Mouse (Mus musculus) adrenal gland, adult (tissue): ENCODE measurements around the gene H2afy.
"Not testable (repeated sequence)": the region's sequence is repeated elsewhere in the genome, so short reads cannot be mapped to it uniquely, and the experiment has no call there.

Experiments
- DNase-seq, 2 experiments: peaks; one replicate each; pipeline ENCODE4 v3.0.0; 2022 to 2023; ENCODE audit warnings: low spot score in 1 of 2; ENCODE audit not compliant: inconsistent age in 2 of 2

The H2afy gene

DNA sequence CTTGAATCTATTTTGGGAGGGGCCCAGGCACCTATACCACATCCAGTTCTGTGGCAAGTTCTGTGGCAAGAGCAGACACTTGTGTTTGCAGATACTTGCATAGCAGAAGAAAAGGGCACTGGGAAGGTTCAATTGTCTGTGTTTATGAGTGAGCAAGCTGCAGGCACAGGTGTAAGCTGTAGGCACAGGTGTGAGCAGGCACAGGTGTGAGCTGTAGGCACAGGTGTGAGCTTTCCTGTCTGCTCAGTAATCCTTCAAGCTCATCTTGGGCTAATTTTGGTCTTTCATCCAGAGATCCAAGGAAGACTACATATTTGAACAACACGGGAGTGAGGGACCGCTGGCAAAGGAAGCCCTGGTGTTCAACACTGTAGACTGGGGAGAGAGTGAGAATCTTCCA is 56.5 kb downstream of the H2afy start:
- DNase-seq, result no peak

DNA sequence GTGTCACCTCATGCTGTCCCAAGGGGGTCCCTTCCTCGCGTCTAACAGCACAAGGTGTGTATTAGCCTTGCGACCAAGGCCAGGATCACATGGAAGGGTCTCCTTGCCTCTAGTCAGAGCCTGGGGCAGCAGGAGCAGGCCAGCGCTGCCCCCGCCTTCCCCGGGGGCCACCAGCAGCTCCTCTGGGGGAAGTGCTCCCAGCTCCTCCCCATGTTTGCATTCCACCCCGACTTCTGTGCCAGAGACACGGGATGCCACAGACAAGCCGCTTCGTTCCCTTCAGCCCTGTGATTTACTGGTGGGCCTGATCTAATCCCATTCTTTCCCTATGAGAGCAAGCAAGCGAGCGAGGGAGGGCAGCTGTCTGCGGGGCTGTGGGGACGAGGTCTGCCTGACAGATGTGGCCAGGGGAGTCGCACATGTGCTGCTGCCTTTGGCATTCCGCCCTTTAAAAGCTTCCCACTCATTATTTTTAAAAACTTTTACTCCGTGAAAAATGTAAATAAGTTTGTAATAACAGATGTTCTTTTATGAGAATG is 57.4 kb downstream of the H2afy start:
- no peak for DNase-seq

DNA sequence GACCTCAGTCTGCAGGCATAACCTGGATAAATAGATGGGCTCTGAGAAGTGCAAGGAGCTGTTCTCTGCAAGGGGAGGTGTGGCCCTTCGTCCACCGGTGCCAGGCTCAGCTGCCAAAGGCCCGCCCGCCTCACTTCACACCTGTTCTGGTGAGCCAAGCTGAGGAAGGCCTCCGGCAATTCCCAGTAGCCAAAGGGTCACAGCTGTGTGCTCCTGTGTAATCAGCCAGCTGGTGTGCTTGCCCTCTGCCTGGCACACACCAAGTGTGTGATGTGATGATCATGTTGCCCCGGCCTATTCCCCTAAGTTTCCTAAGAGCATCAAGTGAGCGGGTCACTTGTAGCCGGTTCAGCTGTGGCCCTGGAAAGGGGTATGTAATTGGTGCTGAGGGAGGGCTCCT is 60.2 kb downstream of the H2afy start:
- no peak for DNase-seq

DNA sequence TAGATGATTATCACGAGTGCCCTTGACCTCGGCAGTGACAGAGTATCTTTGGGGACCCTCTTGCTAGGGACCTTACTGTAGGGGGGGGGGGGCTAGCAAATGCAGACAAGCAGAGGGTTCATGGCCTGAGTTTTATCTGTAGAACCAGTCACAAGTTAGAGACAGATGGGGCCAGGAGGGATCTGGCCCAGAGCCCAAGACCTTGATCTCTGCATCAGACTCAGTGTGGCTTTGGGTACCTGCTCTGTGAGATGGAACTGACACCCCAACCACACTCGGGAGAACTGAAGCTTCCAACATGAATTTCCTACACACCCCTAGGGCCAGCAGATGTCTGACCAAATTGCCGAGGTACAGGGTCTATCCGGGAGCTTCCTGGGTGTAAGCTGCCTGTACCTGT is 63.0 kb downstream of the H2afy start:
- DNase-seq, result no peak

DNA sequence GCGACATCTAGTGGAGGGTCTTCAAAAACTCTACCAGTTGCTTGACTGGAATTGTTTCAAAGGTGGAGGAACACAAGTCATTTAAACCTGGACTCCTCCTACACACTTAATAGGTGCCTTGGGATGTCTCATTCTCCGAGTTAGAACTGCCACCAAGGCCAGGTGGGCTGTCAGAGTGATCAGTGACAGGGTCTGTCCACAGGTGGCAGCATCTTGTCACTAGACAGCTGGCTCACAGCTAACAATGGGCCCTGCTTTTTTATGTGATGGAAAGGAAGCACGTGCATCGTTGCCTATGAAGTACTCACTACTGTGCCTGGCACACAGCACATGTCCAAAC is 63.9 kb downstream of the H2afy start:
- DNase-seq, result peak in 1 of 2 experiments; percentile 62

DNA sequence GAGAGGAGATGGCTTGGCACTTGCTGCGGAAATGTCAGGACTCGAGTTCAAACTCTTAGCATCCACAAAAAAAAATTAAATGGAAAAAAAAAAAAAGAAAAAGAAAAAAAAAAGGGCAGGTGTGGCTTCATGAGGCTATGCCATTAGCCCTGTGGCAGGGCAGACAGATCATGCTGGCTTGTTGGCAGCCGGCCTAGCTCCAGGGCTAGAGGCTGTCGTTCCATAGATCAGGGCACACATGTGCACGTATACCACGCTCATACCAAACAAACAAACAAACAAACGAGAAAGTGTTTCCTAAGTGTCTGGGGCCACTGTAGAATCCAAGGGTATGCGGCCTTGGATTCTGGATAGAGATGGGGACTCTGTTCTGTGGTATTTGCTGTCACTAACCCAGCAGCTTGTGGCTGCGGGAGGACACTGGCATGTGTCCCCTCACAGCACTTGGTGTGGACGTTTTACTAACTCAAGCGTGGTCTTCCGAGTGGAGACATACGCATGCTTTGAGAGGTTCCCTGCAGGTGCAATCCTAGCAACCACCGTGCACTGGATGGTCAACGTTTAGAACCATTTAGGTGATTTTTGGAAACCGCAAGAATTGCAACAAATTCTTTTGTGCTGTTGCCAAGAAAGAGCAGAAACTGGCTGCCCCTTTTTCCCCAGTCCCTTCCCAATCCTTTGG is 64.4 kb downstream of the H2afy start:
- no peak for DNase-seq

DNA sequence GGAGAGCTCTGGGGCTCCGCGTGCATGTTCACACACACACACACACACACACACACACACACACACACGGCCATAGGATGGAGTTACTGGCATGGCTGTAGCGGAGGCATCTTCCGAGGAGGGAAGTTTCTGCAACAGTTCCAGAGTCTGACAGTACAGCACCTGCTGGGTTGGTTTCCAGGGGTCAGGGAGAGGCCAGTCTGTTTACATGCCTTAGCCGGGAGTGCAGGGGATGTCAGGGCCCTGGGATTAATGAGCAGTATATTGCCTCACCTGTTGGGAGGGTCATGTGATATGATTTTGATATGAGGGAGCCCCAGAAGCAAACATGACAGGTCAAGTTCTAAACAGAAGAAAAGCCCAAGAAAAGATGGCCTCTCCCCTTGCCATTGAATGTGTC is 66.5 kb downstream of the H2afy start:
- DNase-seq, result no peak

DNA sequence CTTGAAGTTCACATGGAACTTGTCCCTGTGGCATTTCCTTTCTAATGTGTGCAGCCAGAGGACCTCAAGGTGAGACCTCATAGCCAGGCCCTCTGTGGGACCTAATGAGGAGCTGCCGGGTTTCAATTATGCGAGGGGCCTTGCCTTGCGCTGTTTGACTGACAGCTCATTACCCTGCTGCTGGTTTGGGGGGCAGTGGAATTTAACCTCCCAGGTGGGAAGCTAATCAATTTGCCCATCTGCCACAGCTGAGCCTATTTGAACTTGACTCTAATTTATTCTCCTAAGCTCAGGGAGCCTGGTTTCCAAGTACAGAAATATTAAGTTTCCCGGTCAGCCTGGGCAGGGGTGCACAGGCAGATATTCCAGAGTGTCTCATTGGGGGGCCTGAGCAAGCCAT is 67.6 kb downstream of the H2afy start:
- no peak for DNase-seq

DNA sequence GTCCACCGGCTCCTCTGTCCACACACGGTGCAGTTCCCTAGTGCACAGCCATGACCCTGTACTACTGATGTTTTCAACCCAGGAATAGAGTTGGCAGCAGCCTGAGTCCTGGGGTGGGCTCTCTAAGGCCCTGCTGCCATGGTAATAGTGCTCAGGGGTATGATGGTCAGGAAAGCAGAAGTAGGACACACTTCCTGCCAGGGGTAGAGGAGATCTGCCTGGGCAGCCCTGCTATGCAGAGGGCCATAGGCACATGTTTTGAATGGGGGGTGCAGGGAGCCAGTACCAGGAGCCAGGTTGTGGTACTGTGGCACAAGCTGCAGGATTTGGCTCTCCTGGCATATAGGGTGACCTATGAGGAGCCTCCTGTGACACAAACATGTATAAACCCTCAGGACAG is 69.3 kb downstream of the H2afy start:
- no peak for DNase-seq

DNA sequence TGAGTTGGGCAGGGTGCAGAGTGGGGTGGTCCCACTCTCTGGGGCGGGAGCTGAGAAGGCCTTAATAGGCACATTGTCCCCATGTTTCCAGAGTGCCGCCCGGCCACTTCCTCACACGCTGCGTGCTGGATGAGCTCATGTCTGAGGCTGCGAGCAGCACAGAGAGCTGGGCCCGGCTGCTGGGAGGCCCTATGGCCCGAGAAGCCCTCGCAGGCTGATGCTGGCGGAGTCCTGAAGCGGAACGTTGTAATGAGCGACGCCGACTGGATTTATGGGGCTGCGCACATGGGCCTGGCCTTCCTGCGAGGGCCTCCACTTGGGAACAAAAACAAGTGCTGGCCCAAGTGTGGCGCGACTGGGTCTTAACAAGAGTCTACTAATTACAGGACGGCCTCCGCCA is 70.0 kb downstream of the H2afy start:
- no peak for DNase-seq

DNA sequence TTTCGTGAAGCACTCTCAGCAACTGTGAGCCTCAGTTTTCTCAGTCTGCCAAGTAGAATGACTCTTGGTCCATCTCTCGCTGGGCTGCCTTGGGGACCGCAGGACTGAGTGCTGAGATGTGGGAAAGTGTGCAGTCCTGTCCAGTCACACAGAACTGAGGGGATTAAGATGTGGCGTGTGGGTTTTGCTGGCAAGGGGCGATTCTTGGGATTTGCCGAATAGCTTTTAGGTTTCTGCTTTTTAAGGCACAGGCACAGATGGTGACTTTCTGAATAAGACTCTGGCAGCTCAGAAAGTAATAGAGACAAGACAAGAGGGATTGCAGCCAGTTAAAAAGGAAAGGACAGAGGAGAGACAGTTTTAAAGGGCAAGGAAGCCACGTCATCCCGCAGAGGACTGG is 78.4 kb downstream of the H2afy start:
- DNase-seq, result no peak

DNA sequence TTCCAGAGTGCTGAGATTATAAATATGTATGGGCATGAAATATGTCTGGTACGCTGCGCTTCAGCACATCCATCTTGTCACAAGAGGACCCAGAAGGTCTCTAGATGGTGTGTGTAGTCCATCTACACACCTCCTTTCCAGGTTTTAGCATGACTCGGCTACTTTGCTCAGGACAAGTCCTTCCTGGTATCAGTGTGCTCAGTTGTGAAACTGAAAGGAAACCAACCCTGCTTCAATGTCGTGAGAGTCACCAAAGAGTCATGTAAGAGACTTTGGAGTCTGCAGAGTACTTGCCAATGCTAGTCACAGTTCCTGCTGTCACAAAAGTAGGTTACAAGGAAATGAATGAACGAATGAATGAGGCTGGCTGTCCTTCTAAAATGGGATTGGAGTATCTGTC is 80.4 kb downstream of the H2afy start:
- DNase-seq, result peak in 1 of 2 experiments; percentile 38

DNA sequence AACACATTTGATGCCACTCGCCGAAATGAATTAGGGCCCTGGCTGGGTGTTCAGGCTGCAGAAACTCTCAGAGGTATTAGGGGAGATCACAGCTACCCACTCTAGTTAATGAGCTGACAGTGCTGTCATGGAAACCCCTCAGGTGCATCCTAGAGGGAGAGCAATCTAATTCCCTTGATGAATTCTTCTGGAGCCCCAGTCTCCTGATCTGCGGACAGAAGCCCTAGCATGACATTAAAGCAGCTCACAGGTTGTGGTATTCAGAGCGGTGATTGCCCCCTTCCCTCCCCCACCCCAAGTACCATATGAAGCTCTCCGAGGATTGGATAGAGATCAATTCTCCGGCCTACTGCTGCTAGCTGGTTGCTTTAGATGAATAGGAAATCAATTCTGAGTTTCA is 82.1 kb downstream of the H2afy start:
- DNase-seq, result no peak

DNA sequence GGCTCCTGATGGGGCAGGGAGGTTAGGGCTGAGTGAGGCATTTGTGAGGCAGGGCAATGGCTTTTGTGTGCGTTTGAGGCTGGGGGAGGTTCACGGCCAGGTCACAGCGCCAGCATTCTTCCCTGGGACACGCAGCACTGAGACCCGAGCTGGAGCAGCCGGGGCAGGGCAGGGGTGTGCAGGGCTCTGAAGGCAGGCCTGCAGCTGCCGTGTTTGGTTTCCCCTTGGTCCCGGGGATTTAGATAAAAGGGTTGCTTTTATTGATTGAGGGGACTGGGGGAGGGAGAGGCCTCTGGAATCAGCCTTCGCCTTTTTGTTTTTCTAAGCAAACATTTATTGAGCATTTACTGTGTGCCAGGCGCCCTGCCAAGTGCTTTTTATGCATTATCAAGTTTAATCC is 83.4 kb downstream of the H2afy start:
- no peak for DNase-seq

DNA sequence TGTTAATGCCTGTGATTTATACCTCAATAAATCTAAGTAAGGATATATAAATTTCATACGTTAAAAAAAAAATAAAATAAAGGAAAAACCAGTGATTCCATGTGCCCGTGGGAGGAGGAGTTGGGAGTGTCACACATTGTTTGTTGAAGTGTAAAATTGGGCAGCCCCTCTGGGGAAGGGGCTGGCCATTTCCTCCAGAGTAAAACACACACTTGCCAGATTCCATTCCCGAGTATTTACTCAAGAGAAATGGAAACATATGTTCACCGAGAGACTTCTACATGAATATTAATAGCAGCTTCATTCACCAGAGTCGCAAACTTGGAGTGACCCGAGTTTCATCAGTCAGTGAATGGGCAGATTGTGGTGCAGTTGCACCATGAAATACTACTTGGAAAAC is 85.9 kb downstream of the H2afy start:
- no peak for DNase-seq

DNA sequence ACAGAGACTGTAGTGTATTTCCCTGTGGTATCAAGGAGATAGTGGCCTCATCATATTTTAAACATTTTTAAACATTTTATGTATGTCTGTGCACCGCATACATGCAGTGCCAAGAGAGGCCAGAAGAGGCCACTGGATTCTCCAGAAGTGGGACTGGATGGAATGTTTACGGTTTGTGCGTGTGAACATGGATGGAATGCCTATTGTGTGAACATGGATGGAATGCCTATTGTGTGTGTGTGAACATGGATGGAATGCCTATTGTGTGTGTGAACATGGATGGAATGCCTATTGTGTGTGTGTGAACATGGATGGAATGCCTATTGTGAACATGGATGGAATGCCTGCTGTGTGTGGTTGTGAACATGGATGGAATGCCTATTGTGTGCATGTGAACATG is 93.9 kb downstream of the H2afy start:
- DNase-seq, result no peak

DNA sequence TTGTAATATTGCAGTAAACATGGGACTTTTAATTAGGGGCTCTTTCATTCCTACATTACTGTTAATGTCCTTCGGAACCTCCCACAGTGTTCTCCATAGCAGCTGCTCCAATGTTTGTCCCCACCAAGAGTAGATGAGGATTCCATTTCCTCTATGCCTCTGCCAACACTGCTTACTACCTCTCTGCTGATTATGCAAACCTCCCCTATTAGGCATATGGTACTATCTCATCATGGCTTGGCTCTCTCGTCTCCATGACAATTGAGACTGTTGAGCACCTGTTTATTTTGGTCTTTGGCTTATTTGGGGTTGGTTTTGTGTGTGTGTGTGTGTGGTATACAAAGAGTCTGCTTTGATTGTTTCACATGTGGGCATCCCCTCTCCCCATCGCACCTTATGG is 95.5 kb downstream of the H2afy start:
- no peak for DNase-seq

DNA sequence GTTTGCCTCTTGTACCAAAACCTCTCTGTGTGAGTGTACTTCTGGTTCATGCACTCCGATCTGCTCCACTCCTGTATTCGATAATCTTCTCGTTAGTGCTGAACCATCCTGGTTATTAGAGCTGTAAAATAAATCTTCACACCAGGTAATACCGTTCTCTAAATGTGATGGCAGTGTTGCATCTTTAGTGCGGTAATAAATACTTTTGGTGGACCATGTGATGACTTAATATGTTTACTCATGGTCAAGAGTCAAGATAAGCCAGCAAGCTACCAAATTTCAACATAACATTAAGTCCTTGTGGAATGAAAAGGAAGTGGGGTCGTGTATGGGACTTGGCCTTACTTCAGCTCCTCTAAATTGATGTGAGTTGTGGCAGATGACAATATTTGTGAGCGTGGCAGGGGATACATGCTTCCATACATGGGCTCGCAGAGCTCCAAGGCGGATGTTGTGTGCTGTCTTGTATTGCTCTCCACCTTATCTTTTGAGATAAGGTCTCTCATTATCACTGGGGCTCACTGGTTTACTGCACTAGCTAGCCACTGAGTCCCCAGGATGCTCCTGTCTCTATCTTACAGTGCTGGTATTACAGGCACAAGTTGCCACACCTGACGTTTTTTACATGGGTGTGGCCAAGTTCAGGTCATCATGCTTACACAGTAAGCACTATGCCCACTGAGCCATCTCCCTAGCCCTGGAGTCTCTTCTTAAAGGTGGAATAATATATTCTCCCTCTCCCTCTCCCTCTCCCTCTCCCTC is 96.4 kb downstream of the H2afy start:
- DNase-seq, result no peak

DNA sequence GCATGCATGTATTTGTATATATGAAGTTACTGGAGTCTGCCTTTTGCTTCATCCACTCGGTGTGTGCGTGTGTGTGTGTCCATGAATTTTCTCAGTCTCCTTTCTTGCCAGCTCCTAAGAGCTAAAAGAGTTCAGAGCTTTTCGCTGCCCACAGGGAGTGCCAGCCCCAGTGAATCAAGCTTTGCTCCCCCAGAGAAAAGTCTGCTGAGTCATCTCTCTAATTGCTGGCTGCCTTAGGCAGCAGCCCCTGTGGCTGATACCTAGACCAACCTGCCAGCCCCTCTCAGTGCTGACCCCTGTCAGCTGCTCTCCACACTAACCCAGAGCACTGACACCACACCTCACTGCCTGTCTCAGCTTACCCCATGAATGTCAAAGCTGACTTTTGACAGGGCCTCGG is 107.2 kb downstream of the H2afy start:
- no peak for DNase-seq

DNA sequence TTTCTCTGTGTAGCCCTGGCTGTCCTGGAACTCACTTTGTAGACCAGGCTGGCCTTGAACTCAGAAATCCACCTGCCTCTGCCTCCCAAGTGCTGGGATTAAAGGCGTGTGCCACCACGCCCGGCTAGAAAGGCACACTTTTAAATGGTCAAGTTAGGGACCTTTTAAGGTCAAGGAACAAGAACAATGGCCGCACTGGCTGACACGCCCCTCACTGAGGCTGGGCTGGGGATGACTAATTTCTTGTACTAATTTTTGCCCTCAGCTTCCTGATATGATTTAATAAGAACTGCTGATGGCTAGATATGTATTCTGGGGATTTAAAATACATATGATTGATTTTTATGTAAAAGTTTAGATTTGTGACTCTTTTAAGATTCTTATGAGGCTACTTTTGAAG is 108.2 kb downstream of the H2afy start:
- DNase-seq, result not testable (repeated sequence)

DNA sequence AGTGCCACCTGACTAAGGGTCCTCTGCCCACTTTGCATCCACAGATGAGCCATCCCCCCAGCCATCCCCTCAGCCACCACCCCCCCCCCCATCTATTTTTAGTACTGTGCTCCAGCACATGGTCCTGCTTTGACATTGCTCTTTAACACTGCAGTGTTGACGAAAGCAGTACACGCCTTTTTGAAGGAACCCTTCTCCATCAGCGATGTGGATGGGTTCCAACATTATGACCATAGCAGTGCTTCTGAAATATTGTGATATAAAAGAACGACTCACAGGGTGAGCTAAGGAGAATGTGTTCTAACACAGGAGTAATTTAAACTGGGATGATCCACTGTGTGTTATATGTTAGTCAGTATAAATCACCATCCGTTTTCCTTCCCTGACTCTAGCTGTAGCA is 109.5 kb downstream of the H2afy start:
- no peak for DNase-seq

DNA sequence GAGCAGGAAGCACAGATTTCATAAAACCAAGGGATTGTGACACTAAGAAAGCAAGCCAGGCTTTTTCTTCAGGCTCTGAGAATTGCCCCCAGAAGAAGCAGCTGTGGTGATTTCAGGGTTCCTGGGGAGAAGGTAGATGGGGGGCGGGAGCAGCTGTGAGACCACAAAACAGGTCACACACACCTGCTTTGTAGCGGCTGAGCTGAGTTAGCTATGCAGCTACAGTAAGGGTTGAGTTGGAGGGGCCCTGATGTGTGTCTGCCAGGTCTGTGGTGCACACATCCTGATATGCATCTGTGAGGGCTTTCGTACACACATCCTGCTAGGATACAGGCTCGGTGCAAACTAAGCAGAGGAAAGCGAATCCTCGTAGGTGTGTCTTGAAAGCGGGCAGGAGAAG is 110.1 kb downstream of the H2afy start:
- no peak for DNase-seq

DNA sequence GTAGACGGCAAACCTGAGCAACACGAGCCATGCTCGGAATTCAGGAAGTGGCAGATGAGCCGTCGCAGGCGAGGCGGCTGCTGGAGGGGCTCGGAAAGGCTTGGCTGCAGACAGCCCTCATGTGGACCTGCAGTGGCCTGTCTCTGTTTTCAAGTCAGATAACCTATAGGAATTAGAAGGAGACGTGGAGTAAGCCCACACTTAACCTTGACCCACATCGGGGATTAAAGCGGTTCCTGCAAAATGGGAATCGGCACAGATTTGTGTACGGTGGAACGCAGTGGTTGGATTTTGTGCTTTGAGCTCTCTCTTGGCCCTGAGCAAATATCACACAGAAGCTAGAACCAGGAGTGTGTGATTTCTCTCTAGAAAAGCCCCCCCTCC is 111.1 kb downstream of the H2afy start:
- DNase-seq, result no peak
